Mouse (Mus musculus): ENCODE results near the gene Rasgef1c.

Gene Rasgef1c

DNA sequence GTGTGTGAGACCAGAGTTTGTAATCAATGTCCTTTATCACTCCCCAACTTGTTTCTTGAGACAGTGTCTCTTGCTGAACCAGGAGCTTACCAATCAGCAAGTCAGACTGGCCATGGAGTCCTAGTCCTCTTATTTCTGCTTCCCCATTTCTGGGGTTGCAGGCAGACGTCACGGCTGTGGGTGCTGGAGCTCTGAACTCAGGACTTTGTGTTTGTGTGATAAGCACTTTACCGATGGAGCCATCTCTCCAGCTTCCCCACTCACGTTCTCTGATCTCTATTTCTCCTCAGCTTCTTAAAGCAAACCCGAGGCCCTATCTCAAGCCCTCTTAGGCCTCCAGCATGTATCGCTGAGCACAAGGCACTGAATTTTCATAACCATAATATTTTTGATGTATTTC is 17.7 kb downstream of the Rasgef1c start:
- intact Hi-C loops (cut with DNase I): no loop called here

DNA sequence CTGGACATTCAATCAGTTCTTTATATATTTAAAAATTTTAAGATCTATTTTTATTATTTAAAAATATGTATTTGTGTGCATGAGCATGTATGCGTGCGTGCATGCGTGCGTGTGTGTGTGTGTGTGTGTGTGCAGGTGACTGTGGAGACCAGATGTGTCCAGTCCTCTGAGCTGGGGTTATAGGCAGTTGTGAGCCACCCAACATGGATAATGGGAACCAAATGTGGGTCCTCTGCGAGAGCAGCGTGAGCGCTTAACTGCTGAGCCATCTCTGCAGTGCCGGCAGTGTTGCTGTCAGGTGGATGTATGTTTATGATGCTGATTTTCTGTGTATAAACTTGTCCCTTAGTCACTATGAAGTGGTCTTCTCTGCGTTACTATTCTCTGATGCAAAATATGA is 21.9 kb downstream of the Rasgef1c start:
- intact Hi-C loops (cut with DNase I): no loop called here

DNA sequence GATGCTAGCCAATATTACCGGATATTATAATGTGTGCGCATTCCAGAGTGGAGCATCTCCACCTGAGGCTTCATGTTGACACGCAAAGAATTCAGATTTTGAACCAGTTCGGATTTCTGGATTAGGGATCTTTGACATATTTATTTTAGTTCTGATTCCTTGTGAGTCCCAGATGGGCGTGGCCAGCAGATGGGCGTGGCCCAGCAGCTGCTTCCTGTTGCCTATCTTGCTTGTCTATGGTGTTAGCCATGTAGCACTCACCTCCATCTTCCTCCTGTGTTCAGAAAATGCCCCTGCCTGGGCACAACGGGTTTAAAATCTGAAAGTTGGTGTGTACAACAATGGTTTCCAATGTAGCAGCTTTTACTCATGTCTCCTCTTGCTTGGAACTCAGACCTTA is 24.5 kb downstream of the Rasgef1c start:
- intact Hi-C loops (cut with DNase I): no loop called here

DNA sequence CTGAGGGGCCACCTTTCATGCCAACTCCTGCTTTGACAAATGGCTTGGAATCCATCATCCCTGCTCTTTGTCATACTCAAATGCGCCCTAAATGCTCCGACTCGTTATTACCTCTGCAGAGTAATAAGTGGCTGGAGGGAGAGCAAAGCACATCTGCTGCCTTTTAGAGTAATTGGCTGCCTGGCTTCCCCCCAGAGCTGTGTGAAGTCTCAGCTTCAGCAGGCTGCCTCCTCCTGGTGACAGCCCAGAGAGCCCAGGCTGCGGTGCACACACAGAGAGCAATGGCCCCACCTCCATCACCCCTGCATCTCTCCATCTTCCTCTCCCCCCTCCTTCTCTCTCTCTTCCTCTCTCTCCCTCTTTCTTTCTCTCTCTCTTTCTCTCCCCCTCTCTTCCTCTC is 25.5 kb downstream of the Rasgef1c start:
- intact Hi-C loops (cut with DNase I): no loop called here

DNA sequence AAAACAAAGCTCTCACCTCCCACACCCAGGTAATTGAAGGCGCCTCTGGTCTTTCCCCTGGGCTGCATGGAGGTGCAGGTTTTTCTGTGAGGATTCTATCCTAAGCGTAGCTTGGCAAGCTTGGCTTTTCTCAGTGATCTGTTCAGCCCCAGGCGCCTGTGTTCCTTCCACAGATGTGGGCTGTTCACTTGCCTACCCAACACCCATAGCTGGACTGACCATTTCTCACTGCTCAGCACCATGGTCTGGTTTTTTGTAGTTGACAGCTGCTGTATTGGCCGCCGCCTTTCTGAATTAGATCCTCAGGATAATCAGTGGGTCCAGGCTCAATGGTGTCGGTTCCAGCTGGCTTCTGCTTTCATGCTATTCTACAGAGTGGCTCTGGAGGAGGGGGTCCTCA is 26.0 kb downstream of the Rasgef1c start:
- intact Hi-C loops (cut with DNase I): no loop called here

DNA sequence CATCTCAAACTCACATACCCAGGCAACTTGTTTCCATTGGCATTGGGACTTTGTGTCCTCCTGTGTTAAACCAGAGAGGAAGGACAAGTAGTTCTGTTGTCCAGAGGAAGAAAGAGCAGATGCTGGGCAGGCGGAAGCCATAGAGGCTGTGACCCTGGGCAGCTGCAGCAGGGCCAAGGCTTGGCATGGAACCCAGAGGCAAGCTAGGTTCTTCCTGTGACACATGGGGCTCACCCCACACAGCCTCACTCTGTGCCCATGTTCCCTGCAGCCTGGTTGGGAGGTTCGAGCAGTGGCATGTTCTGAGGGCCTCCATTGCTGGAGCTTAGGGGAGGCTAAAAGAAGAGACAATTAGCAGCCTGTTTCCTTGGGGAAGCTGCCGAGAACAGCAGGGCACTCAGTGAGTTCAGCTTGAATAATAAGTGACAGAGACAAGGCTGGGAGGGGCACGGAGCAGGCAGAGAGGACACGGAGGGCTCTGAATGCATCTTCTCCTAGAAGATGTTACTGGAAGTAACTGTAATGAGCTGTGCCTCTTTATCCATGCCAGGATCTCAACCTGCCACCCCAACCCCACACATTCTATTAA is 29.5 kb downstream of the Rasgef1c start:
- intact Hi-C loops (cut with DNase I): no loop called here

DNA sequence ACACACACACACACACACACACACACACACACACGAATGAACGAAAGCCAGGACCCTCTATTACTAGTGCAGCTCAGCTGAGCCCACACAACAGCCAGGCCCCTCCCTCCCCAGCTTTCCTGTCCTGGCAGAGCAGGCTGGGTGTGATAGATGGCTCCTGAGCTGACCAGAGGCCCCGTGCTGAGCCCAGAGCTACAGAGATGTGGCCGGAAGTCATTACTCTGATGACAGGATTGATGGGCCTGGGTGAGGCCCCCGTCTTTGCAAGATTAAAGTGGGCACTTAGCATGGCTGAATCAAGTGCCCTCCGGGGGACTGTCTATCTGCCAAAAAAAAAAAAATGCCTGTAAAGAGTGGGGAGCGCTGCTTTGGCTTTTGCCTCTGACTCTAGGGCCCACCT is 30.2 kb downstream of the Rasgef1c start:
- intact Hi-C loops (cut with DNase I): no loop called here

DNA sequence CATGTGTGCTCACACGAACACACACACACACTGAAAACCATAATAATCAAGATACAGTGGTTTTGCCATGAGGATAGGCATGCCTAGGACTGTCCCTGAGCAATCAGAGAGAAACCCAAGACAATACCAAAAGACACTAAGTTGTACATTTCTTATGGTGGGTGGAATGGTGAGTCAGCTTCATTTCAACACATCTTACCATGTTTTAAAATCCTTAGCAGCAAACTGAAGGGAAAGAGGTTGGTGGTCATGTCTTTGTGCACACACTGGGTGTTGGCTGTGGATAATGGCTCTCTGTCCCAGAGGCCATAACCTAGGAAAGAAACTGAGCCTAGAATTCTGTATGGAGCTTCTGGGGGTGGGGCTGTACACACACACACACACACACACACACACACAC is 32.2 kb downstream of the Rasgef1c start:
- intact Hi-C loops (cut with DNase I): no loop called here

DNA sequence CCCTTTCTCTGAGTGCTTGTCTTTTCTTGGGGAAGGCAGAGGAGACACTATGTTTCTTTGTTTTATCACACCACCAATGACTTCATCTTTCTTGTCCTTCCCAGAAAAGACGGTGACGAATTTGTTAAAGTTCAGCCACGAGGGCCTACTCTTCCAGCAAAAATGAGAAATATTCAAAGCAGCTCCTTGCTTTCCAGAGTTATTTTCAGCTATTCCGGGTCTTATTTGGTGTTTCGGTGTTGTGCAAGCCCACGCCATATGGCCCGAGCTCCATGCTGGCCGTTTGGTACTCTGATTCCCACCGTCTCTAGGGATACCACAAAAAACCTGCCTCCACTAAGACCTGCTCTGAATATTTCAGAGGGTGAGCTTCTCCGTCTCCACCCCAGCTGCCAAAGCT is 32.7 kb downstream of the Rasgef1c start:
- intact Hi-C loops (cut with DNase I): no loop called here

DNA sequence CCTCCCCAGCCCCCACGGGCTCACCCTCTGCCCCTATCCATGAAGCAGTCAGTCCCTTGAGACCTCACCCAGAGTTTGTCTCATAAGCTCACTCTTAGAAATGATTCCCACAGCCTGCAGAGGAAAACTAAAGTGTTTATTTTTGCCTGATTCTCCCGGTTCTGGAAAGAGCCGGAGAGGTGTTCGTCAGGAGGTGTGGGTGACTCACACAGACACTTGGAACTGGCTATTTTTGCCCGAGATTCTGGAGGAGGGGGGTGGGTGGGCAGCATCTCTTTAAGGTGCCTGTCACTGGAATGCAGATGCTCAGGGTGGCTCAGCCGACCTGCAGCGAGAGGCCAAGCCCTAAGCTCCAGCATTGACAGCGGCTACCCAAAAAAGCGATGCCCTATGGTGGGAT is 34.8 kb downstream of the Rasgef1c start:
- intact Hi-C loops (cut with DNase I): no loop called here

DNA sequence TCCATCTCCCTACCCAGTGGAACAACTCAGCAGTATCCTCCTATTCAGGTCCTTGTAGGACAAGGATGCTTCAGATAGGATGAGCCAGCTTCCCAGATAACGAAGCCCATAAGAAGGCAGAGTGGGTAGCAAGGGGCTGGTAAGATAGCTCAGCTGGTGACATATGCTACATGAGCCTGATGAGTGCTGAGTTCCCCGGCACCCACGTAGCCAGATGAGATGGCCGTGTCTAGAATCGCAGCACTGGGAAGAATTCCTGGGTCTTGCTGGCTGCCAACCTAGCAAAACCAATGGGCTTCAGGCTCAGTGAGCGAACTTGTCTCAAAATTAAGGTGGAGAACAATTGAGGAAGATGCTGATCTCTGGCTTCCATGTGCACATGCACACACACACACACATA is 36.1 kb downstream of the Rasgef1c start:
- intact Hi-C loops (cut with DNase I): no loop called here

DNA sequence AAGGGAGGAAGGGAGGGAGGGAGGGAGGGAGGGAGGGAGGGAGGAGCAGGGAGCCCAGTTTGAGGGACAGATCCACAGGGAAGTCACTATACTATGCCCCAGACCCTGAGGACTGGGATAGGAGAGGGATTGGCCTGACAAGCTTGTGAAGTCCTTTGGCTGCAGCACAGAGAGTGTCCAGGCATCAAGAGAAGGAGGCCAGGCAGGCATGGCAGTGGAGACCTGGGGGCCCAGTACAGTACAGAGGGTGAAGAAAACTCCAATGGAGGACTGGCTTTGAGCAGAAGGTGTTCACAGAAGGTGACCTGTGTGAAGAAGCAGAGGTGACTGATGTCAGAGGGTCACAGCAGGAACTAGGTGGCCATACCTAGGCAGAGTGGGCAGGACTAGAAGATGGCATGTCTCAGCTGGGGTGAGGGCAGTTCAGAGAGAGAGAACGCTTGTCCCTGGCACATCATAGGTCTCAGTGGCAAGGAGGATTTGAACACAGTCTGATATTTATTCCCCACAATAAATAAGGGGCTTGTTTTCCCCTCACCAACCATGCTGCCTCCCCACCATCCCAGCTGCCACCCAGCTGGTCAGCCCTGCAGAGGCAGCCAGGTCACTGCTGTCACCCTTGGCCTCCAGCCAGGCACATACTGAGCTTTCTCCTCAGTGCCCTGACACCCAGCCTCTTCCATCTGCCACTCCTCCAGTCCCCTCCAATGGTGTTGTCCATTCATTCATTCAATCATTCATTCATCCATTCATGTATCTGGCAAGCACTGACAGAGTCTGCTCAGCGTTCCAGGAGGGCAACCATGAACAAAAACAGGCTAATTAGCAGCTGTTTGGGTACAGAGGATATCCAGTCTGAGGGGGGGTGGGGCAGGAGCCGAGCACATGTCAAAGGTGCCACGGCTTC is 36.9 kb downstream of the Rasgef1c start:
- intact Hi-C loops (cut with DNase I): no loop called here

DNA sequence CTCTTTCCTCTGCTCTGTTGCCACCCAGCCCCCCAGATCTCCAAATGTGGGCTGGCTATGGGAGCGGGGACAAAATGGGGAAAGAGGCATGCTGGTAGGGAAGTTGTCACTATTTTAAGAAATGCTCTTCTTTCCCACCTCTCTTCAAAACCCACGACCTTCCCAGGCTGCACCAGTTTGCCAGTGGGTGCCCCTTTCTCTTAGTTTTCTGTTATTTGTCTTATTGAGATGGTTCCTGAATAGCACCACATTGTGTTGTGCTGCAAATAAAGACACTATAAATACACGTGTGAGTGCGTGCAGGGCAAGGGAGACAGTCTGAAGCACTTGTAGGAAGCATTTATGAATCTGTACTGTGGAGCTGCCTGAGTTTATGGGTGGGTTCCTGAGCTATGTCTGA is 41.2 kb downstream of the Rasgef1c start:
- intact Hi-C loops (cut with DNase I): no loop called here

DNA sequence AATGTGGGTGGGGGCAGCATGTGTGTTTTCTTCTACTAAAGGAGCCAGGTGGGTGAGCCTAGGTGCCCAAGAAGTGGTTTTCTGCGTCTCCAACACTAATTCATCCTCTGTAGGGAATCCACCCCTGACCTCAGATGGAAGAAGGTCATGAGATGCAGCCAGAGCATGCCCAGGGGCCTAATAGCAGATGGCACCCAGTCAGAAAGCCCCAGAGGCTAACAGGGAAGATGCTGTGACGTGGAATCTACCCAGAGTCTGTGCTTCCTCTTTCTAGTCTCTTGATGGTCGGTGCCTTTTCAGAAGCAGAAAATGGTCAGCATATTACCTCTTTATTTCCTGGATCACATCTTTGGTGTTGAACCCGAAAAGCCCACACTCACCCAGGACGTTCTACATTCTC is 42.3 kb downstream of the Rasgef1c start:
- intact Hi-C loops (cut with DNase I): no loop called here

DNA sequence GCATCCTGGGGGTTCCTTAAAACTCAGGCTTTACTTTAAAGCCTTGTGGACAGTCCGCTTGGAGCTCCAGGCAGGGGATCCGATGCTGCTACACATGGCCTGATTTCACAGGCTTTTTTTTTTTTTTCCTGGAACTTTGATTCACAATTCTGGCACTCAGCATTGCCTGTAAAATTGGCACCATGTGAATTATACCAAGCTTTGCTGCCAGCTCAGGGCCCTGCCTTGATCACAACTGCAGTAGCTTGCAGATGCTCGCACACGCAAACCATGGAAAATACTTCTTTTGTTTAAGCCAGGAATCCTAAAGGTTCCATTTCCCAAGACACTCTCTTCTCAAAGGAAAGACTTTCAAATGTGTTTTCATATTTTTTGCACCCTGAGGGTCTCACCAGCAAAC is 44.1 kb downstream of the Rasgef1c start:
- intact Hi-C loops (cut with DNase I): no loop called here

DNA sequence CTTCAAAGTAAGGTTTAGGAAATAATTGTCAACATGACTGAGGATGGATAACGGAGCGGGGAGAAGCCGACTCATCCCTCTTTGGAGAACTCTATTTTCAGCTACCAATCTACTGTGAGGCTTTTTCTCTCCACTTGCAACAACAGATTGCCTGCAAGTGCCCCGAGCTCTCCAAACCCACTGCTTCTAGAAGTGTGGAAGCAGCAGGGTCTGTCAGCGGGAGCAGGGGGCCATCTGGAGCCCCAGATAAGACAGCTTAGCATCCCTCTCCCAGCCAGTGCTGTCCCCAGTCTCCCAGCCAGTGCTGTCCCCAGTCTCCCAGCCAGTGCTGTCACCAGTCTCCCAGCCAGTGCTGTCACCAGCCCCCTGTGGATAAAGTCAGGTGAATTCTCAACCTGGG is 48.2 kb downstream of the Rasgef1c start:
- intact Hi-C loops (cut with DNase I): no loop called here

DNA sequence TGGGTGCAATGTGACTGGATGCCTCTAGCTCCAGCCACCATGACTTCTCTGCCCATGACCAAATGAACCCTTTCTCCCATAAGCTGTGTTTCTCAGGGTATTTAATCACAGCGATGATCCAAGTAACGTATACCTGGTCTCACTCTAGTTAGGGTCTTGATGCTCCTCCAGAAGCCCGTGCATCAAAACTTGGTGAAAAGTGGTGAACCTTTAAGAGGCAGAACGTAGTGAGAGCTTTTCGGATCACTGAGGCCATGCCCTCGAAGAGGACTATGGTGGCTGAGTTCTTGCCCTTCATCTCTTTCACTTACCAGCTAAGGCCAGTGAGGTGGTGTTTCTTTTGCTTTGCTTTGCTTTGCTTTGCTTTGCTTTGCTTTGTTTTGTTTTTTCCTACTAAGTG is 52.0 kb downstream of the Rasgef1c start:
- intact Hi-C loops (cut with DNase I): no loop called here

DNA sequence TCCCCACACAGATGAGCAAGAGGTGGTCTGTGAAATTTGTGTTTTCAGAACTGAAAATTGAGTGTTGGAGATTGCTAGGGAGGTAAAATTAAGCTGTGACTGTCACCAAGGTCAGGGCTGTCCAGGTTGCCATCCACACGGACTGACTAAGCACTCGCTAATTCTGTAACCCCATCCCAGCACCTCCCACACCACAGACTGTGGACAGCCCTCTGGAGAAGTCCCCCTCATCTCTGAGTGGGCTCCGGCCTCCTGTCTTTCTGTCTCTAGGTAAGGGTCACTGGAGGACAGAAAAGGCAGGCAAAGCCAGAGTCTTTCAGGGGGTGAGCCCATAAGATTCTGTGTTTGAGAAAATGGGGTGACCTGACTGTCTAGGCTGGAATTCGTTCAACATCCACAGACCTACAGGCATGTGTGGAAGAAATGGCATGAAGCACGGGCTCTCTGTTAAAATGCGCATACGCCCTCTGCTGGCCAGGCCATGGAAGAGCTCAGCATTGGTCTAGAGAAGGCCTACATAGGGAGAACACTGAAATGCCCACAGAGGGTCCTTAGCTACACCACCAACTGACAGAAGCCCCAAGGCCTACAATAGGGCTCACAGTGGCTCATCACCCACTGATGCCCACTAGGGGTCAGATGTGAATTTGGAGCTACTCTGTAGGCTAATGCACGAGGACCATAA is 54.1 kb downstream of the Rasgef1c start:
- intact Hi-C loops (cut with DNase I): loop anchor here (5.0 kb wide), 1 partner anchor 53 kb away; the partner anchor contains the start of gene Rasgef1c

DNA sequence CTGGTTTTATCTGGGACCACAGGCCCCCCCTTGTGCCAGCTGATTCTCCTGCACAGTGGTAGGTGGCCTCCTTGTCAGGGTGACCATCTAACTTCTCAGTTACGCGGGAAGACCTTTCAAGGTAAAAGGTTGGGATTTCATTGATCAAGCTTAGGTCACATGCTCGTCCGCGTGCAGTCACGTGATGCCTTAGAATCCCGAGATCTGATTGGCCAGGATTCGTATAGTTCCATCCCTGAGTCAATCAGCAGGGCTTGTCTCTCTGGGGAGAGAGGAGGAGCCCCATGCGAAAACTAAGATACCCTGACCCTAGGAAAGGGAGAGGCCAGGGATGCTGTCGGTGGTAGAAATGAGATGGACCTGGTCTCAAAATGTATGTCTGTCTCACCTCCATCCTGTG is 56.4 kb downstream of the Rasgef1c start:
- intact Hi-C loops (cut with DNase I): loop anchor here (5.0 kb wide), 1 partner anchor 56 kb away; the partner anchor contains the start of gene Rasgef1c

DNA sequence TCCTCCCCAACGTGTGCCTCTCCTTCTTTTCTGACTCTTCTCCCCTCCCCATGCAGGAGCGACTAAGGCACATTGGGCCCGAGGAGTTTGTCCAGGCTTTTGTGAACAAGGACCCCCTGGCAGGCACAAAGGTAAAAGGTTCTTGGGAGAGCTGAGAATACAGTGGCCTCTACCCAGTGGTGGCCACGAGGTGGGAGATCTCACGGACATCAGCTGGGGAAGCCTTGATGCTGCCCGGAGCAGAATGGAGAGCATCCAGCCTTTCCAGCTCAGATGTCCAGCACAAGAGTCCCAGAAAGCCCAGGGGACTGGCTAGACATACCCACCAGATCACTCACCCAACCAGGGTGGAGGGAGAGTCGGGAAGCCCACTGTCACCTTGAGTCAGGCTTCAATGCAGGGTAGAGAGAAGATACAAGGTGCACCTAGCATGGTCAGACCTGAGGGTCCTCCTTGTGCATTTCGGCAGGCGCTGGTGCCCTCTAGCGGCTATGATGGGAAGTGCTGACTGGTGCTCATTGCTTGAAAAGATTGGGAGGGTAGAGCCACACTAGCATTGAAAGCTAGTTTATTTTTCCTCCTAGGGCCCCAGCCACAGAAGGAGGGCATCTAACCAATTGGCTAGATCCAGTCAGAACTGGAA is 59.6 kb downstream of the Rasgef1c start:
- intact Hi-C loops (cut with DNase I): no loop called here

DNA sequence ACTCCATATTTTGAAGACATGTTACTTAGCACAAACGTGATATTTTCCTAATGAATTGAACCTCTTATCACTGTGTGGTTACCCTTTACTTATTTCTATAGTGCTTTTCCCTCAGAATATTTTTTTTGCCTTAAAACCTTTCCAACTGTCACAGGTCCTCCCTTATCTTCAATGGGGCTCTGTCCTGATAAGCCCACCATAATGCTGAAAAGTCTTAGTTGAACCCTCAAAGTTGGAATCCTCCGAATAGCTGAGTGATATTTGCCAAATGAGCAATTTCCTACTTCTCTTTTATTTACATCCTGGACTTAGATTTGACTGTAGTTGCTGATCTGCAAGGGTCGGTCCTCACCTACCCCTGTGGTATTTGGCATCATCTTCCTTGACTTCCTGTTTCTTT is 63.7 kb downstream of the Rasgef1c start:
- intact Hi-C loops (cut with DNase I): no loop called here

DNA sequence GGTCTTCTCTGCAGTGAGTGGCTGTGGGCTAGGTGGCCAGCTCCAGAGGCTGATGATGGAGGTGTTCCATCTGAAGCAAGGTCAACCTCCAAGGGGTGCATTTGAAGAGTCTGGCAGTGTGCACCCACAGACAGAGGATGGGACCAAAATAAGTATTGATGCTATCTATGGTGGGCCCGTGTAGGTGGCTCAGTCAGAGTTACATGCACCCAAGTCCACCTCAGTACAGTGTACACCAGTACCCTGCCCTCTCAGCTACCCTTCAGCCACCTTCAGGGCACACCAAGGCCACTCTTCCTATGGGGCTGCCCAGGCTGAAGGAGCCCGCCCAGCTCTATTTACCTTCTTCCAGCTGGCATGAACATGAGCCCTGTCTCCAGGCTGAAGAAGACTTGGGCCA is 68.1 kb downstream of the Rasgef1c start:
- intact Hi-C loops (cut with DNase I): no loop called here

Measured in adrenal gland (tissue).